Mouse (Mus musculus) olfactory bulb, adult 2 months (tissue): ENCODE measurements around the gene Arhgap28.

Source experiments
- CTCF ChIP-seq: fragments of 200-500 bp; IDR thresholded peaks from 2 replicates; pipeline ENCODE4 v1.5.1; 2012; ENCODE audit warnings: low read depth, mild to moderate bottlenecking, low read length, moderate library complexity; ENCODE audit not compliant: insufficient read depth
- POLR2A ChIP-seq: fragments of 200-500 bp; IDR thresholded peaks from 2 replicates; pipeline ENCODE4 v1.6.1; 2012; ENCODE audit warnings: mild to moderate bottlenecking, low read depth, low read length, moderate library complexity; ENCODE audit not compliant: insufficient read depth

- TF ChIP-seq CTCF (no peak), POLR2A (no peak)
Measured at GRCm38 (mm10) chr17:67809171-67809570, 194.7 kb downstream of the Arhgap28 start.
